Mouse (Mus musculus): ENCODE data around the gene Mlec.
"Not testable (repeated sequence)": the region's sequence is repeated elsewhere in the genome, so short reads cannot be mapped to it uniquely, and the experiment has no call there.

The Mlec gene

DNA sequence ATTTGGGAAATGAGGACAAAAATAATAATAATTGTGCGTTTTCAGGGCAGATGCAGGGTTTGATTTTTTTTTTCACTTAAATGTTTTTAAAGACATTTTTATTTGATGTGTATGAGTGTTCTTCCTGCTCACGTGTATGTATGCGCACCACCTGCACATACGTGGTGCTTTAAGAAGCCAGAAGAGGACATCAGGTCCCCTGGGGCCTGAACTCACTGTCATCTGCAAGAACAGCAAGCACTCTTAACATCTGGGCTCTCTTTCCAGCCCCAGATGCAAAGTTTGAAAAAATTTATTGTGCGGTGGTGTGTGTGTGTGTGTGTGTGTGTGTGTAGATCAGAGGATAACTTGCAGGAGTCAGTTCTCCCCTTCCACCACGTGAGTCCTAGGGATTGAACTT lies 19.9 kb upstream of the Mlec start:
- no peak for DNase-seq

DNA sequence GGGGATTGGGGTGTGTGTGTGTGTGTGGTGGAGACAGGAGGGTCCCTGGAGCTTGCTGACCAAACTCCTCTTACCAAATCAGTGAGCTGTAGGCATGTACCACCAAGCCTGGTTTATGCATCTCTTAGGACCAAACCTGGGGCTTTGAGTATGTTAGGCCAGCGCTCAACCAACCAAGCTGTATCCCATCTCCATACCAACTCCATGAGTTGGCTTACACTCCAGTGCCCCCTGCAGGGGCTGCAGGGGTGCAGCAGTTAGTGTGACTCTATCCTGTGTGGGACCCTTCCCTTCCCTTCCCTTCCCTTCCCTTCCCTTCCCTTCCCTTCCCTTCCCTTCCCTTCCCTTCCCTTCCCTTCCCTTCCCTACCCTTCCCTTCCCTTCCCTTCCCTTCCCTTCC lies 16.6 kb upstream of the Mlec start:
- no peak for DNase-seq

DNA sequence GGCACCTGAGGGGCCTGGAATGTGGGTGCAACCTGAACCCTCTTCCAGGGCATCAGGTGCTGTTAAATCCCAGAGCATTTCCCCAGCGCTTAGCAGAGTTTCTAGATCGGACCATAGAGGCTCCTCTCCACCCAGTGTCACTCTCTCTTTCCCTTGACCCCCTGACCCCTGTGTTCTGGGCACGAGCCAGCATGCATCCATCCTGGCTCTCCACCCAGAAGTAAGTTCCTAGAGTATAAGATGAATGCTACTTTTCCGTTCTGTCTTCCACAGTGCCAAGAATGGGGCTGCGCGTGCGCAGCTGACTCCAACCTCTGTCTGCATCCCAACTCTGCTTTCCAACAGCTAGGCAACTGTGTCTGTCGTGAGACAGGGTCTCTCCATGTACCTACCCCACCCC lies 12.2 kb upstream of the Mlec start:
- no peak for DNase-seq

DNA sequence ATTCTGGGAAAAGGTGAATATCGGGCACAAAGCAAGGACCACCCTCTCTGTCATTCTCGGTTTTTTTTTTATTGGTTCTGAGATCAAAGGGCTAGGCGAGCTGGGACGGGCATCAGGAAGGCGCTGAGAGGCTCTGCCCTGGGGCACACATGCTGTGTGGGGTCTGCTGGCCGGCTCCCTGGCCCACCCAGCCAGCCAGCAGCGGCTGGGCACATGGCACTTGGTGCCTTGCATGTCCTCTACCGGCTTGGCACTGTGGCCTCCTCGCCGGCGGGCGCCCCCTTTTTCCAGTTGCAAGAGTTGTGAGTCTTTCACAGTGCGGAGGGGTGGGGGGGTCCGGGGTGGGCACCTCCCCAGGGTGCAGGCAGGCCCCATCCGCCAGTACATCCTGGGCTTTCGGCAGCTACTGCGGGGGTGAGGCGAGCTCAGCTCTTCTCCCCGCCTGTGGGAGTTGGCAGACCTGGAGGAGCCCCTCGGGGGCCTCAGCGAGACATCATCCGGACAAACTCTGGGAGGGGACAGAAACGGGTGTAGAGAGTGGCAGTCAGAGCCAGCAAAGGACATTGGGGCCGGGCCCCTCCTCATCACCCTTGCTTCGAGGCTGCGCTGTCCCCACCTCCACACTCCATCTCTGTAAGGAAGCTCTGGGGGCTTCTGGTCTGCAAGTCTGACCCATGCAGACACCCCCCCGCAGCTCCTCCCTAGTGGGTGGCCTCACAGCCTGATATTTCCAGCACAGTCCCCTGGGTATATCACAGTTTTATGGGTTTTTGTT lies 10.8 kb upstream of the Mlec start:
- DNase-seq: no peak

DNA sequence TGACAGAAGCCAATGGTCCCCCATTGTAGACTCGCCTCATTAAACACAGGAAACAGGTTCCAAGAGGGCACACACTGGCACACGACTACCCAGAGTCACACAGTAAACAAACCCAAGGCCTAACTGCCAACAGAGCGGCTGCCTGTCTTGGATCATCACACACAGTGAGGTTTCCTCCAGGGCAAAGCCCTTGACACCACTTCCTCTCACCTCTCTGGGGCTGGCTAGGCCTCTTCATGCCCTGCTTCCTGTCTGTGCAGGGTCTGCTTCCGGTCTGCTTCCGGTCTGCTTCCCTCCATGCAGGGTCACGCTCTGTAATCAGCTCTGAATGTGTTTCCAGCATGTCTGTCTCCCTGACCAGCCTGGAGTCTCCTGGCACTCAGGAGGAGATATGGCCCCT lies 9.4 kb upstream of the Mlec start:
- no peak for DNase-seq

DNA sequence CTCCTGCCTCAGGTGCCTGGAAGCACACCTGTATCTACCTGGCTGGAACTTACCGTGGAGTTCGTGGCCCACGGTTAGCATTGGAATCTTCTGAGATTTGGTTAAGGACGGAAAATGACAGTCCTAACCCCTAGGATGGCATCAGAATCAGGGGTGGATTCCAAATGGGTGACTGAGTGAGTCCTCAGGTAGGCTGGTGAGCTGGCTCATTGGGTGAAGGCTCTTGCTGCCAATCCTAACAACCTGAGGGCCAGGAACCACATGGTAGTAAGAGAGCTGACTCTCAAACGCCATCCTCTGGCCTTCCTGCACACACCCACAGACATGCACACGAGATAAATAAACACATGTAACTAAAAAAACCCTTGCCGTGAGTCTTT lies 8.8 kb upstream of the Mlec start:
- DNase-seq: no peak

DNA sequence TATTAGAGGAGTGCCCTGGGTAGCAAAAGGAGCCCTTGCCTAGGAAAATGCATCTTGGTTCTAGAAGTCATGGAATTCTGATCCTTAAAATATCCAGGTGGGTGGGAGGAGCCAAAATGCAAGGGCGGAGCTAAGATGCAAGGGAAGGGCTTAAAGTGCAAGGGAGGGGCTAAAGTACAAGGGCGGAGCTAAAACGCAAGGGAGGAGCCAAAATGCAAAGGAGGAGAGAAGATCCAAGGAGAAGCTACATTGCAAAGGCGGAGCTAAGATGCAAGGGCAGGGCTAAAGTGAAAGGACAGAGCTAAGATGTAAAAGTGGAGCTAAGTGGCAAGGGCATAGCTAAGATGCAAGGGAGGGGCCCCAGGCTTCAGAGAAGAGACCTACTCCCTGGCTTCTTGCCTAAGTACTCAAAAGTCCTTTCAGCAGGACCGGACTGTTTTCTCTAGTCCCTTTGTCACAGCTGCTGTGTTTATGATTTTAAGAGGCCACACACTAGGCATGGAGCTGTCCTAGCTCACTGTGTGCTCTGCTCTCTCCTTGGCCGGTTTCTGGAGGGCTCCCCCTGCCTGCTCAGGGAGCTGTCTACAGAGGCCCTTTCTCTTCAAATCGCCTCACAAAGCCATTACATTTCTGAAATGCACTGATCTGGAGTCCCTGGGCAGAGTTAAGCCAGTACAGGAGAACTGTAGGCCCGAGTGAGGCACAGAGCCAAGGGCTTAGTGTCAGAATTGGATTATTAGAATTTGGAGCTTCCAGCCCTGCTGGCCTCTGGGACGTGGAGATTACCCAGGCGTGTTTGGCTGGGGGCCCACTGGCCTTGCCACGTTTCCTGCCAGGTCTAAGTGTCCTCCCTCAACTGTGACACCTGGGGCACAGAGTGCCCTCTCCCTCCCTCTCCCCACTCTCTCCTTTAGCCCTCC lies 8.2 kb upstream of the Mlec start:
- DNase-seq: no peak

DNA sequence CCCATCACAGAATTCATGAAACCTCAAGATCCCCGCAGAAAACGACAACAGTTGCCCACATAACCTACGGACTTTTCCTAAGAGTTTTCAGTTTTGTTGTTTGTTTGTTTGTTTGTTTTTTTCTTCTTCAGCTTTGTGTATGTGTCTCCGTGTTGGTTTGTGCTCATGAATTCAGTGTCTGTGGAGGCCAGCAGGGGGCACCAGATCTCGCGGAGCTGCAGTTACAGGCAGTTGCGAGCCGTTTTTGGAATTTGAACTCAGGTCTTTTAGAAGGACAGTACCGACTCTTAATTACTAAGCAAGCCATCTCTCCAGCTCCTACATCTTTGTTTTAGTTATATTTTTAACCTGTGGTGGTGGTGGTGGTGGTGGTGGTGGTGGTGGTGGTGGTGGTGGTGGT lies 7.4 kb upstream of the Mlec start:
- DNase-seq: no peak

DNA sequence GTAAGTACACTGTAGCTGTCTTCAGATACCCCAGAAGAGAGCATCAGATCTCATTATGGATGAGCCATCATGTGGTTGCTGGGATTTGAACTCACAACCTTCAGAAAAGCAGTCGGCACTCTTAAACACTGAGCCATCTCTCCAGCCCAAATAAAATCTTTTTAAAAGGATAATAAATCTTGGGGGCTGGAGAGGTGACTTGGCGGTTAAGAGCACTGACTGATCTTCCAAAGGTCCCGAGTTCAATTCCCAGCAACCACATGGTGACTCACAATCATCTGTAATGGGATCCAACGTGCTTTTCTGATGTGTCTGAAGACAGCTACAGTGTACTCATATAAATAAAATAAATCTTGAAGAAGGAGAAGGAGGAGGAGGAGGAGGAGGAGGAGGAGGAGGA lies 6.5 kb upstream of the Mlec start:
- not testable (repeated sequence) for DNase-seq

DNA sequence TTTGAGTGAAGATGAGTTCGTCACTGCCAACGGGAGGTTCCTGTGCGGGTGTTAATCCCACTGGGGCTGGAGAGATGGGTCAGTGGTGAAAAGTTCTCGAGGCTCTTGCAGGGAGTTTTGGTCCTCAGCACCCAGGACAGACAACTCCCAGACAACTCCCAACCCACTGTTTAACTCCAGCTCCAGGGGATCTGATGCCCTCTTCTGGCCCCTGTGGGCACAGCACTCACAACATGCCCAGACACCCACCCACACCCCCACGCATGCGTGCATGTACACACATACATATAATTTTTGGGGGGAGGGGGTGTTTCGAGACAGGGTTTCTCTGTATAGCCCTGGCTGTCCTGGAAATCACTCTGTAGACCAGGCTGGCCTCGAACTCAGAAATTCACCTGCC lies 5.6 kb upstream of the Mlec start:
- DNase-seq: peak; percentile 54

DNA sequence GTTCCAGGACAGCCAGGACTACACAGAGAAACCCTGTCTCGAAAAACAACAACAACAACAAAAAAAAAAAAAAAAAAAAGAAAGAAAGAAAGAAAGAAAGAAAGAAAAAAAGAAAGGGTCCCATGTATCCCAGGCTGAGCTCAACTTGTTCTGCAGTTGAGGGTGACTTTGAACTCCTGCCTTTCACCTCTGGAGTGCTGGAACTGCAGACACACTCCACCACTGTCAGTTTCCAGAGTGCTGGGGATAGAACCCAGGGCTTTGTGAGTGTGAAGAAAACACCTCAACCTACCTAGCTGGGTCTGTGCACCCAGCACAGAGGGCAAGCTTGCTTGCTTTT lies 3.9 kb upstream of the Mlec start:
- not testable (repeated sequence) for DNase-seq

DNA sequence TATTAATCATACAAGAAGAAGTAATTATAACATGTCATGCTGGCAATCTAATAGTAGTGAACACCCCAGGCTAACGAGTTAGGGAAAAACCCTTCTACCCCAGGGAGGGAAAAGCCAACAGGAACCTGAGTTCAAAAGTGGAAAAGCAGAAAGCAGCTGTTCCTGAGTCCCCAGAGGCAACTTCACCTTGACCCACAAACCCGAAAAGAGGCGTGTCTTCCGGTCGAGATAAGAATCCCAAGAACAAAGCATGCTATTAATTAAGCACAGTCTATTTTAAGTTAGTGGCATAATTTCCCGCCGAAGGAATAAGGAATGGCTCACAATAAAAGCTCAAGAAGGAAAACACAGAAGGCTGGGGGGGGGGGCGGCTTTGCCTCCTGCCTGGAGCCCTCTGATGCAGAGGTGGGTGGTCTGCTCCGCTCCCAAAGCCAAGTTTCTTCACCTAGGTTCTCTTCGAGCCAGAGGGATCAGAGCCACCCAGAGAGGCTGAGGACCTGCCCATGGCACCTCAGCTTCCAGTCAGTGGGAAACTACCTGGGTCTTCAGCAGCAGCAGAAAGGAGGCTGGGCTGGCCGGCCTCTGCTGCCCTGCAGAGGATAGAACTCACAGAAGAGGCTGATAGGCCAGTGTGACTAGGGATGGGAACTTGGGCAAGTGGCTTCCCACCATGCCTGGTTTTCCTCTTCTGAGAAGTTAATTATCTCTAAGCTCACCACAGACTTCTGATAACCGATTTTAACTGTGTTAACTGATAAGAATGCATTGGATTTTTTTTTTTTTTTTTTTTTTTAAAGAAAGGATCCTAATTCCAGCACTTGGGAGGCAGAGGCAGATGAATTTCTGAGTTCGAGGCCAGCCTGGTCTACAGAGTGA lies 3.3 kb upstream of the Mlec start:
- DNase-seq: no peak

DNA sequence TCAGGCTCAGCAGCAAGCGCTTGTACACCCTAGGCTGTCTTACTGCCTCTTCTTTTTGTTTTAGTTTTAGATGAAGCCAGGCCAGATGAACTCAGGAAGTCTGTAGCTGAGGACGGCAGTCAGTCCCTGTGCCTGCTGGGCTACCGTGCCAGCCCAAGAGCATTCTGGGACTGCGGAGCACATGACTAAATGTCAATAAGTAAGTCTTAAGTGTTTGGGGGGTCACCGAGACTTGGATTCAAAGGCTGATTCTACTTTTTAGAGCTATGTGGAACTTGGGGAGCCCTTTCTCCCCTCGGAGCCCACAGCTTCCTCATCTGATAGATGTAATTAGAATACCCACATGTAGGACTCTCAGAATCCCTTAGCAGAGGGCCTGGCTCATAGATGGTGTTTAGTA lies 2.7 kb upstream of the Mlec start:
- no peak for DNase-seq

DNA sequence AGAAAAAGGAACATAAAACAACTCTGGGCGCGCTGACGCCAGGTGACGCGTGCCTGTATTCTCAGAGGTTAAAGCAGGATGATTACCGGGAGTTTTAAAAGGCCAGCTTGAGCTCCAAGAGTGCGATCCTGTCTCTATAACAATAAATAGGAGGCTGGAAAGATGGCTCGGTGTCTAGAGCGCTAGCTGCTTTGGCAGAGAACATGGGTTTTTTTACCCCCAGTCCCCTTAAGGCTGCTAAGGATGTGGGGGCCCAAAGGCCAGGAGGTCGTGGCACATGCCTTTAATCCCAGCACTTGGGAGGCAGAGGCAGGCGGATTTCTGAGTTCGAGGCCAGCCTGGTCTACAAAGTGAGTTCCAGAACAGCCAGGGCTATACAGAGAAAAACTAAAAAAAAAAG lies 1.2 kb upstream of the Mlec start:
- DNase-seq: no peak

DNA sequence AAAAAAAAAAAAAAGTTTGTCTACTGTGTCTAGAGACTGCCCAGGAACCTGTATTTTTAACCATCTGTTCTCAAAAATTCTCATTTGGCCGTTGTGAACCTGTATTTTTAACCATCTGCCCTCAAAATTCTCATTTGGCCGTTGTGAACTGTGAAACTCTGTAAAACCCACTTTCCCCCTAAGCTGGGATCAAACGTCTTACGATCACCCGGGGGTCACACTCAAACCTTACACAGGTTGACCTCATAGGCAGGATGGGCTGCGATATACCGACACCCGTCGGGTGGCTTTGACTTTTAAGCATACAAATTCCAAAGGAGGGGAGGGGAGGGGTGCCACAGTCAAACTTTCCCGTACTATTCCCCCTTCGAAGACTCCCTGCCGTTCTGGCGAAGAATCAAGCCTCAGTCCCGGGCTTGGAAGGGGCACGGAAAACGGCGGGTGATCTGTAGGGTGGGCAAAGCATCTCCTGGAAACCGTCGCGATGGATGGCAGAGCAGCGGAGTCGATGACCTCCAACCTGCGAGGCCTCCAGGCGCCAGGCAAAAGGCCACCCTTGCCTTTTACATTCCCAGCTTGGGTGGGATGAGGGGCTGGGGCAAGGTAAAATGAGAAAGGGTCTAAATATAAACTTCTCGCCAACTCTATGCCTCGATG lies 918 bp downstream of the Mlec start:
- no peak for DNase-seq

DNA sequence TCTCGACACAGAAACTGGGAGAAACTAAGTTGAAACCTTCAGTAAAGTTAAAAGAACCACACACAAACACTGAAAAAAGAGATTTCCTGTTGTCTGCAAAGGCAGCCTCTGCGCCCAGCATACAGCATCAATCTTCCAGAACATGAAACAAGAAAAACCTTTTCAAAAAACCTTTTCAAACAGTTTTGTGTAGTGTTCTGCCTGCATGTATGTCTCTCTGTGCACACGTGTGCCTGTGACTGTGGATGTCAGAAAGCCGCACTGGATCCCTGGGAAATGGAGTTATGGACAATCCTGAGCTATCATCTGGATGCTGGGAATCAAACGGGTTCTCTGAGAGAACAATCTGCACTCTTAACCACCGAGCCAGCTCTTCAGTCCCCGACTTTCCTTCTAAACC lies 1.6 kb downstream of the Mlec start:
- no peak for DNase-seq

DNA sequence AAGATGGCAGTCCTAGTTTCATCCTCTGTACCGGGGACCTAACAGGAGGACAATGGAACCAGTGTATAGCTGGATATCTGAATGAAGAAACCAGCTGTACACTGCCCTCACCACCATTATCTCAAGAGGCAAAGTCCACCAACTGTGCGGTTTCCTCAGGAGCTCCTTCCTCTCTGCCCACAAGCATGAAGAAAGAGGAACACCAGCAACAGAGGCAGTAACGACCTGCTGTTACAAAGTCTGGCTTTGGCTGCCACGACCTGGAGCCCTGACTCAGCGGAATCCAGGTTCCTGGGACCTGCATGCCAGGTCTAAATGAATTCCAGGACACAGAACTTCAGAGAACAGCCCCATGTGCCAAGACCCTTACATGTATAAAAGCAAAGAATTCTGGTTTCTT lies 2.1 kb downstream of the Mlec start:
- no peak for DNase-seq

DNA sequence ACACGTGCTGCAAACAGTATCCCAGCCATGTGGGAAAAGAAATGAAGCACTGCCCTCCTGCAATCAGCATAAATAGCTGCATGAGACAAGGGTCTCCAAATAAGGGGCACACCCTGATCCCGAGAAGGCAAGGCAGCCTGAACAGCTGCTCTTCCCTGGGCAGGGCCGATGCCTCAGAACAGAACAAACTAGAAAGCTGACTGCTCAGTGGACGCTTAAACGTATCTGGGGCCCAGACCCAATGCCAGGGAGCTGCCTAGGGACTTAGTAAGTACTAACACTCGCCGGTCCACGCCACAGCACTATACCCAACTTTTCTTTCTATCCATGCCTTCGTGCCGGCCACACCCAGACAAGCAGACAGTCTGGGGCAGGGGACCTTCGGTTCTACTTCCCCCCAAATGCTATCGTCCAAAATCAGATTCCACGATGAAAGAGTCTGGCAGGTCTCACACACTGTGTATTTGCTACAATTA lies 2.8 kb downstream of the Mlec start:
- DNase-seq: no peak

DNA sequence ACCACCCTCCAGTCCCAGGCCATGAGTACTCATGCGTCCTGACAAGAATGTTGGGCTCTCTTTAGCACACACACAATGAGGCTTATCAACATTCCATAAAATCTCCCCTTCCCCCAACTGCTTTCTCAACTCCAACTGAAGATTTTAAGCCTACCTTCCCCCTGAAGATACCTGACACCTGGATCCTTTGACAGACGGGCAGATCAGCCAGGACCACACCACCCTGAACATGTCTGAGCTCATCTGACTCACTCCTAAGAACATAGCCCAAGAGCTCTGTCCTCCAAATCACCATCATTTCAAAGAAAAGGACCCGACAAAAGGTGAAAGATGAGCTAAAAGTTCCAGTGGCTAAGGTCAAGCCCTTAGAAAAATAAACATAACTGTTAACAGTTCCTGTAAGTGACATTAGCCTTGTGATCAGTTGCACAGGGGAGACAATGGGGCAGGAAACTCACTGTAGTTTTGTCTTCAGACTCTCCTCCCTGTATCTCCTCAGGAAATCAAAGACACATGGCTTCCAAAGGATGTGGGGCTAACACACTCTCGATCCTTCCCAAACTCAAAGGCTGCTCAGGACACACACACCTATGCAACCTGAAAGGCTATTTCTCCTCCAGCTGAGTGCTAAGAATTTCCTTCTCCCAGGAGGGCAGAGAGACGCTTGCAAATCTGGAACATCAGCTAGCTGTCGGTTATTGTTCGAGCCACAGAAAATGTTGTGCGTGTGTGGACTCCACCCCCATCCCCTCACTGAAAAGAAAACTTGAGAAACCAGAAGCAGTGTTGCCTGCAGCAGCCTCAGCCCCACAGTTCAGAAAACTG lies 5.6 kb downstream of the Mlec start:
- DNase-seq: no peak

DNA sequence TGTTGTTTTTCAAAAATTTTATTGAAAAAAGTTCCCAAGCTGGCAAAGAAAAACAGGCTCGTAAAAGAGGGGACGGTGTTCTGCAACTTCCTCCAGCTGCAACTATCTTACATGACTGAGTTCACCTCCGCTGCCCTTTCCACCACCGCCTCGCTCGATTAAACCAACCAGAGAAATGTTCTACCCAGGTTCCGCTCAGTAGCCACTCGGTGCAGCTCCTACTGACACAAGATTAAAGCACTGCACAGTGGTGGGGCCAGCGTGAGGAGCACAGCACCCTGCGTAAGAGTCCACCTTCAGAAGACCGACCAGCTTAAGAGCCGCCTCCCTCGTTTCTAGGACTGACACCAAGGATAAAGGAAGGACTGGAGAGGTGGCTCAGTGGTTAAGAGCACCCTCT lies 6.5 kb downstream of the Mlec start:
- no peak for DNase-seq

DNA sequence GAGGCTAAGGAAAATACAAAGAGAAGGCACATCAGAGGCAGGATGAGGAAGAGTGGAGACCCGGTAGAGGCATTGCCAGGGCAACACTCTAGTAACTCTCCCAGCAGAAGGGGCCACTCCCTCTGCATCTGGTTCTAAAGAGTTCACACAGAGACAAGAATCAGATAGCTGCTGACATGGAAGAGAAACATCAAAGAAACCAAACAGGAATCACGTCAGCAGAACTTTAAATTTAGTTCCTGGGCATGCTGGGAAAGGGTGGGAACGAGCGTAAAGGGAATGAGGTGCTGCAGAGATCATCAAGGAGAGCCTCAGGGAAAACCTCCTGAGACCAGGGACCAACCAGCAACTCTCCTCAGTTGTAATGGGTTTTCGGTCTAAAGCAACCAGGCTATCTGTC lies 7.0 kb downstream of the Mlec start:
- DNase-seq: no peak

Data from right cerebral cortex, postnatal 25 days (tissue).